Comparison of ENCODE assay signal across 9 mouse cellular contexts in the genomic region with DNA sequence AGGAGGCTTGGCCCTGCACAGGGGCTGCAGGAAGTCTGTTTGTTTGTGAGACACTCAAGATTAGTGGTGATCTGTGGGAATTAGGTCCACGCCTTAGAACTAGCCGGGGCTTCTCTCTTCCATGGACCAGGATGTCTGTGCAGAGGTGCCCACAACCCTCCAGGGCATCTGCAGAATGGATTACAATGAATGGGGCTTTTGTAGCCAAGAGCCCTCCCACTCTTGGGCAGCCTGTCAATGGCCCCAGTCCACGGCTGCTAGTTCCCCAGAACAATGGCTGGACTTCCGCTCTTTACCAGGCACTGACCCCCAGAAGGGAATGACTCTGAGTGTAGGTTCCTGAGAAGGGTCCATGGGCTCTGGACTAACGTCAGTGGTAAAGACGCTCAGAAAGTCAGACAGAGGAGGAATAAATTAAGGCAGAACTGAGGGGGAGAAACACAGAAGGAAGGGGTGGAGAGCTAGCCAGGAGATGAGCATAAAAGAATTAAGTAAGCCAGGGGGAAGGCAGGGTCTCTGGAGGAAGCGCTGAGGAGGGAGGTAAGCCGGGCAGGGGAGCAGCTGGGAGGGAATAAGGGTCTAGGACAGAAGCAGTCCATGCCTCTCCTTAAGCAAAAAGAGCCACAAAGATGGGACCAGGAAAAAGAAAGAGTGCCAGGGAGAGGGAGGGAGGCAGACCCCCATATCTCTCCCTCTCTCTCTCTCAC. TPM values are rescaled to one million over a fixed set of nuclear protein-coding genes. Genes with fewer than 3 reads are reported as not detected.
DNase-seq lines count a peak whose midpoint lies in the region; ATAC-seq and TF ChIP-seq lines count a peak whose summit lies in the region.
"Had no signal": no experiment of that assay in that cellular context is flagged by ENCODE, and none has a peak within 500 bp of the region (broad histone marks: within the 10 kb centered on the region; RNA-seq: fewer than 3 reads in every experiment).

No protein-coding gene starts in this region.

- no peak overlapping the region for H3K4me3 ChIP-seq in heart, embryonic 14.5 days (ENCODE audit: control insufficient read depth in 1 of 2, insufficient read depth in 1 of 2, low read depth in 1 of 2, low read length in 2 of 2)
- H3K4me3 ChIP-seq in embryonic facial prominence, embryonic 13.5 days: no peak overlapping the region
- no peak overlapping the region for H3K4me3 ChIP-seq in hindbrain, embryonic 13.5 days
- no peak overlapping the region for H3K4me3 ChIP-seq in midbrain, postnatal 0 days (ENCODE audit: low read depth, low read length)

- H3K9me3 ChIP-seq in heart, embryonic 14.5 days (ENCODE audit: control insufficient read depth, low read length): no peaks in the 10 kb centered on the region
- no peaks in the 10 kb centered on the region for H3K9me3 ChIP-seq in embryonic facial prominence, embryonic 13.5 days
- no peaks in the 10 kb centered on the region for H3K9me3 ChIP-seq in hindbrain, embryonic 13.5 days
- no peaks in the 10 kb centered on the region for H3K9me3 ChIP-seq in midbrain, postnatal 0 days (ENCODE audit: low read length)
- H3K9me3 ChIP-seq: megakaryocyte, embryonic 14.5 days had no signal

- H3K4me2 ChIP-seq in heart, embryonic 14.5 days (ENCODE audit: low read length): no peak overlapping the region
- no peak overlapping the region for H3K4me2 ChIP-seq in embryonic facial prominence, embryonic 13.5 days
- H3K4me2 ChIP-seq in hindbrain, embryonic 13.5 days: peak overlapping the region; percentile 18
- H3K4me2 ChIP-seq in midbrain, postnatal 0 days (ENCODE audit: low read depth, low read length, poor library complexity, severe bottlenecking): no peak overlapping the region

- H3K9ac ChIP-seq in heart, embryonic 14.5 days (ENCODE audit: low read length): peak overlapping the region; percentile 26; the same call in 1 of the 2 replicates
- H3K9ac ChIP-seq in embryonic facial prominence, embryonic 13.5 days: no peak overlapping the region
- H3K9ac ChIP-seq in hindbrain, embryonic 13.5 days: peak overlapping the region; percentile 25; the same call in 1 of the 2 replicates
- 0 out of 2 replicates have a peak overlapping the region, but pooled peaks have one; percentile 24 for H3K9ac ChIP-seq in midbrain, postnatal 0 days (replicated peaks; ENCODE audit: low read length, poor library complexity, severe bottlenecking)

- TF ChIP-seq CTCF in midbrain, postnatal 0 days (IDR thresholded peaks at IDR 0.05): no peak

- peak overlapping the region; percentile 31 to 40 for H3K27ac ChIP-seq in heart, embryonic 14.5 days (replicated peaks in 1 of 2; ENCODE audit: control insufficient read depth in 1 of 2, insufficient read depth in 1 of 2, low read depth in 2 of 2, low read length in 2 of 2)
- peak overlapping the region; percentile 45; the same call in 1 of the 2 replicates for H3K27ac ChIP-seq in embryonic facial prominence, embryonic 13.5 days
- H3K27ac ChIP-seq in hindbrain, embryonic 13.5 days: peak overlapping the region; percentile 85
- H3K27ac ChIP-seq in midbrain, postnatal 0 days (ENCODE audit: low read depth, low read length): peak overlapping the region; percentile 72

- H3K36me3 ChIP-seq in heart, embryonic 14.5 days (ENCODE audit: control insufficient read depth, insufficient read depth, low read length): no peaks in the 10 kb centered on the region
- no peaks in the 10 kb centered on the region for H3K36me3 ChIP-seq in embryonic facial prominence, embryonic 13.5 days
- H3K36me3 ChIP-seq in hindbrain, embryonic 13.5 days: no peaks in the 10 kb centered on the region
- no peaks in the 10 kb centered on the region for H3K36me3 ChIP-seq in midbrain, postnatal 0 days (ENCODE audit: insufficient read depth, low read length)

- peaks cover 33 to 34% of the 10 kb centered on the region in 2 experiments for H3K4me1 ChIP-seq in heart, embryonic 14.5 days (ENCODE audit: control insufficient read depth in 2 of 2, insufficient read depth in 2 of 2, low read length in 2 of 2)
- peaks cover 72% of the 10 kb centered on the region for H3K4me1 ChIP-seq in embryonic facial prominence, embryonic 13.5 days
- H3K4me1 ChIP-seq in hindbrain, embryonic 13.5 days (replicated peaks): peaks cover 58% of the 10 kb centered on the region
- H3K4me1 ChIP-seq in midbrain, postnatal 0 days (ENCODE audit: insufficient read depth, low read length): peaks cover 21% of the 10 kb centered on the region

- ATAC-seq in heart, embryonic 14.5 days (ENCODE audit: insufficient number of reproducible peaks, insufficient read depth, low FRiP score, low read depth): no peak
- ATAC-seq in embryonic facial prominence, embryonic 13.5 days (ENCODE audit: insufficient number of reproducible peaks, insufficient read depth, low FRiP score, low TSS enrichment, low read depth): no peak
- peak; percentile 24 for ATAC-seq in hindbrain, embryonic 13.5 days (ENCODE audit: low FRiP score)
- ATAC-seq in midbrain, postnatal 0 days (ENCODE audit: low FRiP score): peak; percentile 41

- H3K27me3 ChIP-seq in heart, embryonic 14.5 days (ENCODE audit: control insufficient read depth, insufficient read depth, low read length): no peaks in the 10 kb centered on the region
- no peaks in the 10 kb centered on the region for H3K27me3 ChIP-seq in embryonic facial prominence, embryonic 13.5 days
- H3K27me3 ChIP-seq in hindbrain, embryonic 13.5 days: no peaks in the 10 kb centered on the region
- no peaks in the 10 kb centered on the region for H3K27me3 ChIP-seq in midbrain, postnatal 0 days (ENCODE audit: insufficient read depth, low read length)

- 48% methylated on average over 8 of the region's 8 CpGs for WGBS in heart, embryonic 14.5 days
- 18% methylated on average over 8 of the region's 8 CpGs for WGBS in embryonic facial prominence, embryonic 13.5 days
- 6% methylated on average over 8 of the region's 8 CpGs for WGBS in hindbrain, embryonic 13.5 days
- WGBS in midbrain, postnatal 0 days: 9% methylated on average over 8 of the region's 8 CpGs

- DNase-seq in heart, adult 9 months (ENCODE audit: low spot score in 2 of 2): no peak
- DNase-seq in midbrain, postnatal 0 days (ENCODE audit: low spot score): peak; percentile 58
- no peak for DNase-seq in spleen, postnatal 14 days (ENCODE audit: low spot score in 2 of 2)
- no peak for DNase-seq in testis, postnatal 10 days (ENCODE audit: low spot score)
- DNase-seq in B cell, adult 2 months: no peak

RNA-seq across cellular contexts. Expression of a gene that starts 24.4 kb away (rescaled TPM):
- polyA plus RNA-seq in heart, embryonic 14.5 days (2014; fragmentation: Nextera tagmentation; extraction: Ambion mirVana): 24.9 and 27.7 TPM in 2 replicates
- 10.7 and 13.6 TPM in 2 replicates for polyA plus RNA-seq in embryonic facial prominence, embryonic 13.5 days (2015; fragmentation: Nextera tagmentation; extraction: Ambion mirVana)
- polyA plus RNA-seq in hindbrain, embryonic 13.5 days (2015; fragmentation: Nextera tagmentation; extraction: Ambion mirVana): 26.8 and 32.3 TPM in 2 replicates
- total RNA-seq in midbrain, postnatal 0 days (2014; rRNA removed): 35.2 and 37.2 TPM in 2 replicates
- polyA plus RNA-seq in midbrain, postnatal 0 days (2015; fragmentation: Nextera tagmentation; extraction: Ambion mirVana): 25.4 and 26.0 TPM in 2 replicates

Comparison
In these comparisons a context has a peak if more than half of its experiments do, and no peak if none do; other contexts are left out.
1. ATAC-seq: peak in hindbrain, embryonic 13.5 days (single experiment) and midbrain, postnatal 0 days (single experiment); none in heart, embryonic 14.5 days (single experiment) and embryonic facial prominence, embryonic 13.5 days (single experiment).
2. Peak in every context shown above with its lines, with median percentiles within 50 percentile points of each other: H3K27ac ChIP-seq.